Mouse (Mus musculus) MEL (cell line): ENCODE measurements around the gene Zmat5. TPM values are rescaled to one million over a fixed set of nuclear protein-coding genes. Genes with fewer than 3 reads are reported as not detected.

ENCODE experiments used
- DNase-seq: peaks from one replicate; pipeline ENCODE4 v3.0.0; 2011; ENCODE audit warnings: low read depth, low spot score
- H3K27ac ChIP-seq: 2 replicates; pipeline ENCODE4 v1.5.1; 2012; ENCODE audit warnings: low read depth, mild to moderate bottlenecking, control low read depth, low read length, moderate library complexity; ENCODE audit not compliant: control insufficient read depth
- H3K27me3 ChIP-seq, 2 experiments: fragments of 150-350 bp in 1 of 2; sonication (generic) in 1 of 2; 2 replicates each; pipeline ENCODE4 v1.6.1; 2012; ENCODE audit warnings: low read length in 2 of 2, mild to moderate bottlenecking in 2 of 2, improper control_type of control experiment in 1 of 2, moderate library complexity in 1 of 2; ENCODE audit not compliant: insufficient read depth in 2 of 2, control insufficient read depth in 1 of 2
- H3K36me3 ChIP-seq, 2 experiments: 2 replicates each; pipeline ENCODE4 v1.6.1; 2012 to 2014; ENCODE audit warnings: low read length in 2 of 2, improper control_type of control experiment in 1 of 2, inconsistent platforms in 1 of 2, mild to moderate bottlenecking in 1 of 2; ENCODE audit not compliant: insufficient read depth in 2 of 2, control insufficient read depth in 1 of 2
- H3K4me1 ChIP-seq, 2 experiments: fragments of 150-350 bp in 1 of 2; sonication (generic) in 1 of 2; 2 replicates each; pipeline ENCODE4 v1.6.1; 2012; ENCODE audit warnings: low read length in 2 of 2, improper control_type of control experiment in 1 of 2, mild to moderate bottlenecking in 1 of 2; ENCODE audit not compliant: insufficient read depth in 2 of 2, control insufficient read depth in 1 of 2
- H3K4me3 ChIP-seq, 2 experiments: fragments of 150-350 bp in 1 of 2; sonication (generic) in 1 of 2; 2 replicates each; pipeline ENCODE4 v1.5.1; 2012; ENCODE audit warnings: low read depth in 2 of 2, low read length in 2 of 2, mild to moderate bottlenecking in 2 of 2, moderate library complexity in 2 of 2, control low read depth in 1 of 2, improper control_type of control experiment in 1 of 2; ENCODE audit not compliant: control insufficient read depth in 1 of 2, insufficient read depth in 1 of 2
- H3K79me2 ChIP-seq: 2 replicates; pipeline ENCODE4 v1.6.1; 2012; ENCODE audit warnings: mild to moderate bottlenecking, low read length, moderate library complexity; ENCODE audit not compliant: control insufficient read depth, poor library complexity, insufficient read depth
- H3K9ac ChIP-seq: 2 replicates; pipeline ENCODE4 v1.6.1; 2012; ENCODE audit warnings: low read depth, mild to moderate bottlenecking, control low read depth, low read length, moderate library complexity; ENCODE audit not compliant: control insufficient read depth, poor library complexity, severe bottlenecking
- H3K9me3 ChIP-seq: fragments of 150-350 bp; sonication (generic); replicated peaks from 2 replicates; pipeline ENCODE4 v1.6.1; 2012; ENCODE audit warnings: mild to moderate bottlenecking, low read length, improper control_type of control experiment, moderate library complexity; ENCODE audit not compliant: insufficient read depth
- CHD1 ChIP-seq: IDR thresholded peaks from 2 replicates; pipeline ENCODE4 v1.6.1; 2012; ENCODE audit warnings: low read depth, mild to moderate bottlenecking, inconsistent platforms, low read length, improper control_type of control experiment
- CHD2 ChIP-seq: IDR thresholded peaks from 2 replicates; pipeline ENCODE4 v1.6.1; 2011; ENCODE audit warnings: low read length, improper control_type of control experiment
- E2F4 ChIP-seq: IDR thresholded peaks from 2 replicates; pipeline ENCODE4 v1.6.1; 2011; ENCODE audit warnings: low read depth, low read length, improper control_type of control experiment, borderline replicate concordance
- ELF1 ChIP-seq: IDR thresholded peaks from 2 replicates; pipeline ENCODE4 v1.6.1; 2014; ENCODE audit warnings: low read depth, mild to moderate bottlenecking, inconsistent platforms, low read length, improper control_type of control experiment, moderate library complexity
- ETS1 ChIP-seq: IDR thresholded peaks from 2 replicates; pipeline ENCODE4 v1.6.1; 2012; ENCODE audit warnings: low read depth, mild to moderate bottlenecking, inconsistent platforms, low read length, improper control_type of control experiment, moderate library complexity
- HCFC1 ChIP-seq: IDR thresholded peaks from 2 replicates; pipeline ENCODE4 v1.6.1; 2012; ENCODE audit warnings: low read depth, mild to moderate bottlenecking, inconsistent platforms, low read length, improper control_type of control experiment, moderate library complexity
- MAFK ChIP-seq: IDR thresholded peaks from 2 replicates; pipeline ENCODE4 v1.6.1; 2011; ENCODE audit warnings: low read depth, mild to moderate bottlenecking, low read length, improper control_type of control experiment, borderline replicate concordance
- MAX ChIP-seq: IDR thresholded peaks from 2 replicates; pipeline ENCODE4 v1.6.1; 2011; ENCODE audit warnings: low read length, improper control_type of control experiment
- MAZ ChIP-seq: IDR thresholded peaks from 2 replicates; pipeline ENCODE4 v1.6.1; 2012; ENCODE audit warnings: low read depth, mild to moderate bottlenecking, inconsistent platforms, low read length, improper control_type of control experiment
- MXI1 ChIP-seq: IDR thresholded peaks from 2 replicates; pipeline ENCODE4 v1.6.1; 2011; ENCODE audit warnings: mild to moderate bottlenecking, low read depth, low read length, improper control_type of control experiment
- MYC ChIP-seq: IDR thresholded peaks from 2 replicates; pipeline ENCODE4 v1.6.1; 2011; ENCODE audit warnings: low read depth, mild to moderate bottlenecking, low read length, improper control_type of control experiment, moderate library complexity
- NELFE ChIP-seq: IDR thresholded peaks from 2 replicates; pipeline ENCODE4 v1.6.1; 2011; ENCODE audit warnings: low read depth, low read length, improper control_type of control experiment
- POLR2AphosphoS5 ChIP-seq: IDR thresholded peaks from 2 replicates; pipeline ENCODE4 v1.6.1; 2012; ENCODE audit warnings: low read depth, borderline replicate concordance, mild to moderate bottlenecking, inconsistent platforms, low read length, moderate library complexity, mixed read lengths
- SMC3 ChIP-seq: IDR thresholded peaks from 2 replicates; pipeline ENCODE4 v1.6.1; 2011; ENCODE audit warnings: low read depth, low read length, improper control_type of control experiment
- TAL1 ChIP-seq: IDR thresholded peaks from 2 replicates; pipeline ENCODE4 v1.6.1; 2012; ENCODE audit warnings: mild to moderate bottlenecking, inconsistent platforms, low read length, moderate library complexity, mixed read lengths
- TCF12 ChIP-seq: IDR thresholded peaks from 2 replicates; pipeline ENCODE4 v1.6.1; 2014; ENCODE audit warnings: low read depth, mild to moderate bottlenecking, inconsistent platforms, low read length, improper control_type of control experiment, moderate library complexity
- USF2 ChIP-seq, 2 experiments: IDR thresholded peaks; 2 replicates each; pipeline ENCODE4 v1.6.1; 2011 to 2012; ENCODE audit warnings: improper control_type of control experiment in 2 of 2, low read length in 2 of 2, borderline replicate concordance in 1 of 2, inconsistent platforms in 1 of 2, low read depth in 1 of 2, mild to moderate bottlenecking in 1 of 2; ENCODE audit not compliant: insufficient read depth in 1 of 2
- ZC3H11A ChIP-seq: IDR thresholded peaks from 2 replicates; pipeline ENCODE4 v1.6.1; 2012; ENCODE audit warnings: low read depth, mild to moderate bottlenecking, inconsistent platforms, low read length, improper control_type of control experiment
- ZMIZ1 ChIP-seq: IDR thresholded peaks from 2 replicates; pipeline ENCODE4 v1.6.1; 2012; ENCODE audit warnings: low read depth, mild to moderate bottlenecking, inconsistent platforms, low read length, improper control_type of control experiment, moderate library complexity
- polyA plus RNA-seq, 2 experiments: library from polyadenylated mRNA; stranded (reverse) in 1 of 2; unstranded in 1 of 2; fragments of >175 nt in 1 of 2; fragments of >200 nt in 1 of 2; gene quantifications; 2 replicates each; pipeline versions ENCODE4 v1.2.1 to v1.2.4; 2012; ENCODE audit warnings: low replicate concordance in 2 of 2, low read depth in 1 of 2; ENCODE audit not compliant: insufficient read length in 2 of 2, insufficient read depth in 1 of 2, missing spikeins in 1 of 2
- total RNA-seq: library from RNA; depleted of rRNA; stranded (reverse); fragments of 300-350 nt; gene quantifications from 2 replicates; pipeline ENCODE4 v1.2.3, GENCODE M21; 2012

Zmat5 gene
- total and polyA plus RNA-seq, 3 experiments, result 36.9 to 39.3 TPM; not detected in 1

- Histone ChIP-seq H3K27ac (peak overlapping the region; percentile 81), H3K4me3 (peak overlapping the region; percentile 68 to 89), H3K9me3 (no peaks in the 10 kb centered on the region), H3K36me3 (peaks cover 0 to 16% of the 10 kb centered on the region in 2 experiments; a peak in 3 of 4 replicates), H3K9ac (peak overlapping the region; percentile 90), H3K79me2 (peaks cover 28% of the 10 kb centered on the region), H3K4me1 (peaks cover 0 to 7% of the 10 kb centered on the region in 2 experiments; a peak in 2 of 4 replicates), H3K27me3 (no peaks in the 10 kb centered on the region)
- no peak for DNase-seq
- TF ChIP-seq SMC3, result peak; percentile 3; the same call in 1 of the 2 replicates
- no peak for TF ChIP-seq POLR2AphosphoS5
- TF ChIP-seq MXI1, result no peak; the same call in 1 of the 2 replicates
Observed at GRCm38 (mm10) chr11:4703688-4704071, 798 bp upstream of the Zmat5 start.

- H3K79me2 ChIP-seq, result peaks cover 28% of the 10 kb centered on the region
- H3K27me3 ChIP-seq, result no peaks in the 10 kb centered on the region
- TF ChIP-seq CHD2 (no peak), ELF1 (no peak), ZMIZ1 (no peak), TCF12 (no peak), ZC3H11A (no peak), E2F4 (no peak), POLR2AphosphoS5 (no peak), MAZ (no peak), USF2 (IDR thresholded peaks at IDR 0.05; ENCODE audit: borderline replicate concordance in 1 of 2, insufficient read depth in 1 of 2, low read depth in 1 of 2, low read length in 2 of 2) (no peak), MAX (no peak), SMC3 (no peak), MXI1 (no peak), HCFC1 (no peak), TAL1 (no peak), MAFK (no peak), CHD1 (no peak), NELFE (no peak), ETS1 (no peak), MYC (no peak)
- peak overlapping the region; percentile 88 for H3K9ac ChIP-seq
- DNase-seq, result no peak
- peak overlapping the region; percentile 59 to 96 for H3K4me3 ChIP-seq
- peaks cover 0 to 7% of the 10 kb centered on the region in 2 experiments; a peak in 2 of 4 replicates for H3K4me1 ChIP-seq
- peak overlapping the region; percentile 81 for H3K27ac ChIP-seq
- no peaks in the 10 kb centered on the region for H3K9me3 ChIP-seq
- peaks cover 0 to 16% of the 10 kb centered on the region in 2 experiments; a peak in 3 of 4 replicates for H3K36me3 ChIP-seq
Observed at GRCm38 (mm10) chr11:4705178-4705577, 700 bp downstream of the Zmat5 start.
